Mouse (Mus musculus) neural tube, postnatal 0 days (tissue): ENCODE measurements around the gene Glud1. TPM values are rescaled to one million over a fixed set of nuclear protein-coding genes. Genes with fewer than 3 reads are reported as not detected.

Experiments
- polyA plus RNA-seq: library from polyadenylated mRNA; unstranded; fragments of >200 nt; fragmentation: Nextera tagmentation; extraction: Ambion mirVana; gene quantifications from 2 replicates; pipeline ENCODE4 v1.2.1, GENCODE M21; 2015

Gene Glud1
- 193 and 194 TPM in 2 replicates for polyA plus RNA-seq

DNA sequence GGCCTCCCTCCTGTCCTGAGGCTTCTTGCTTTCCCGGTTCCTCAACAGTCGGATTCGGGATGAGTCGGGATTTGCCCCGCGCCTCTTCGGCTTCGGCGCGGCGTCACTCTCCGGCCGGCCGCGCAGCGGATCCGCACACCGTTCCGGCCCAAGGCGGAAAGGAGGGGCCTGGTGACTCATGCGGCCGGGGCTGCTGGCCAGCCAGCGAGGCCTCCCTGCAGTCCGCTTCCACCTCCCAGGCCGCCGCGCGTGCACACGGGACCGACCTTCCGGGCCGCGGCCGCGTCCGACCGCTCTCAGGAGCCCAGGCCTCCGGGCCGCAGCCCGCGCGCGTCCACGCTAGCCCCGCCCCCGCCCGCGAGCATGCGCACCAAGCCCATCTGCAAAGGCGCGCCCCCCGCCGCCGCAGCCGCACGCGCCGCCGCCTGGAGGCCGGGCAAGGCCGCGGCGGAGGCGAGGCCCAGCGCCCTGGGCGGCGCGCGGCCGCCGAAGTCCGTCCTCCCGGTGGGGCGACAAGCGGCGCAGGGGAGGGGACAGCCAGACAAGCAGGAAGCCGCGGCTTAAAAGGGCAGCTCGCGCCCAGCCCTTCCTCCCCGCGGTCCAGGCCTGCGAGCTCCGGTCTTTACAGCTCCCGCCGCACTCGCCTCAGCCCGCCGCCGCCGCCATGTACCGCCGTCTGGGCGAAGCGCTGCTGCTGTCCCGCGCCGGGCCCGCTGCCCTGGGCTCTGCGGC is at the start of gene Glud1, which contains the start of gene Shld2:
TSS of gene Glud1 (plus strand) at position 494 of the 732 bp plus-strand sequence.
TSS of gene Shld2 (minus strand) at position 260 of the 732 bp plus-strand sequence.

DNA sequence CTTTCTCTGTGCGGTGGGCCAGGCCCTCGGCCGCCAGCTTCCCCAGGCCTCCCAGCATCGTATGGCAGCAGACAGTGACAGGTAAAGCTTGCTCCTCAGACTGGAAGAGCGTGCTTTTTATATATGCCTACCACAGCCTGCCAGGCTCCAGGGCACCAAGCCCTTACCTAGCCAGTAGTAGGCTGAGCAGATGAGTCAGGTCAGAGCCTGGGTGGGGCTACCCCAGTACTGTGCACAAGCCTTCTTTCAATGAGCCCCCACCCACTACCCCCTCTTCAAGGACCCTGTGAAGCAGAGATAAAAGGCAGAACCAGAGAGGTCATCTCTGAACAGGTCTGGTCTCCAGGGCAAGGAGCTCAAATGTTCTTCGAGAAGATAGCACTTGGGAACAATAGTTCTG is 44.8 kb downstream of the Glud1 start, which contains the start of gene Fam25c:
TSS of gene Fam25c (minus strand) at position 133 of the 400 bp plus-strand sequence.

DNA sequence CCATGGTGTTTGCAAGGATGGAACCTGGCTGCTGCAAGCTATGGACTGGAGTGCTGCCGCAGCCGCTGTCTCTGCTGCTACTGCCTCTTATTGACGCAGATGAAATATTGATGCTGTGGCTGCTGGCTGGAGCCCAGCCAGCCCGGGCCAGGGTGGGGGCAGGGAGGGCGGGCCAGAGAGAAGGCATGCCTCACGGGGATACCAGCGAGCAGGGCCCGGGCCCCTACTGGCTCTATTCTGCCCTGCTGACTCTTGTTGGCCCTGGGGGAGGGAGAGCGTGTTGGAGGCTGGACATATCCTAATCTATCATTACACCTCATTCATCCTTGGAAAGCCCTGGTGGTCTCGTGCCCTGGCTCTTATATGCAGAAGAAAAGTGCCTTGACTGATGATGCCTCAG is 64.0 kb downstream of the Glud1 start, which contains the start of gene Sncg:
TSS of gene Sncg (minus strand) at position 213 of the 400 bp plus-strand sequence.

DNA sequence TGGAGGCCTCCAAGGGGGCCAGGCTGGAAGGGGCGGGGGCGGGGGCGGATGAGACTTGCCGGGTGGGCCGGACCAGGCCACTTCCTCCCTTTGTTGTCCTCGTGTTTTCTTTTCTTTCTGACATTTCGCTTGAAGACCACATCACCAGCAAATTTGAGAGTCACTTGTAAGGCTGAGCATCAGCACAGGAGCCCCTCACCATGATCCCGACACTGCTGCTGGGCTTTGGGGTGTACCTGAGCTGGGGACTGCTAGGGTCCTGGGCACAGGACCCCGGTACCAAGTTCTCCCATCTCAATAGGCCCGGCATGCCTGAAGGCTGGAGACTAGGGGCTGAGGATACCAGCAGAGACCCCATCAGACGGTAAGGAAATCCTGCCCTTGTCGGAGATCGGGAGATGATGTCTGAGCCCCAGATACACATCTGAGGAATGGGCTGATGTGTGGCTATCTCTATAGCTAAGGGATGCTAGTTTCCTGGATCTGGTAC is 64.9 kb downstream of the Glud1 start, which contains the start of gene Mmrn2:
TSS of gene Mmrn2 (plus strand) at position 51 of the 490 bp plus-strand sequence.

Other genes starting within 250 kb of the Glud1 start
- gene Anxa8, start 224.7 kb upstream of the Glud1 start, polyA plus RNA-seq: 0.83 and 1.3 TPM in 2 replicates
- 0.37 TPM in 1 of 2 replicates, not detected in the other for gene A630023A22Rik, start 208.0 kb upstream of the Glud1 start, polyA plus RNA-seq
- gene Npy4r, start 158.2 kb upstream of the Glud1 start, polyA plus RNA-seq: 0.06 and 0.18 TPM in 2 replicates
- gene Gprin2, start 109.1 kb upstream of the Glud1 start, polyA plus RNA-seq: 3.6 and 4.3 TPM in 2 replicates
- 0.88 and 1.6 TPM in 2 replicates for gene Syt15, start 91.1 kb upstream of the Glud1 start, polyA plus RNA-seq
- 8.8 and 9.0 TPM in 2 replicates for gene Shld2, start 234 bp upstream of the Glud1 start, polyA plus RNA-seq
- not detected in 2 replicates for gene Fam25c, start 44.7 kb downstream of the Glud1 start, polyA plus RNA-seq
- gene Sncg, start 64.1 kb downstream of the Glud1 start, polyA plus RNA-seq: 289 and 298 TPM in 2 replicates
- 1.6 and 1.9 TPM in 2 replicates for gene Mmrn2, start 64.7 kb downstream of the Glud1 start, polyA plus RNA-seq
- gene Bmpr1a, start 192.6 kb downstream of the Glud1 start, polyA plus RNA-seq: 20.3 and 21.0 TPM in 2 replicates
- gene 9230112D13Rik, start 212.1 kb downstream of the Glud1 start, polyA plus RNA-seq: not detected in 2 replicates